16 mouse cellular contexts compared by ENCODE assay signal in the genomic region with DNA sequence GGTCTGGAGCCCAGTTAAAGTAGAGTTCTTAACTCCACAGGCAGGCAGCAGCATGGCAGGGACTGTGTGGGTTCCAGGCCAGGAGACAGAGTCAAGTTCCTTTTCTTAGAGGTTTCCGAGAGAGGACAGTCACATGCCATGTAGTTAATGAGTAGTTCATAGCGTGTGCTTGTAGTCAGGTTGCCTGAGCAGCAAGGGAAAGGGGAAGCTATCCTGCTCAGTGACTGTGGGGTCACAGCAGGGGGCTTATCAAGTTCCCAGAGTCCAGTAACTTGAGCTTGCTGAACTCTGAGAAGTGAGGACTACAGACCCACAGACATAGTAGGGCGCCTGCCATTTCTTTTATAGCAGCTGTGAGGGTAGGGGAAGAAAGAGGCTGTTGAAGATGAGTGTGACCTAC. TPM values are rescaled to one million over a fixed set of nuclear protein-coding genes. Genes with fewer than 3 reads are reported as not detected.
A peak's percentile ranks its signal among the peaks of the same experiment; 100 is the strongest.
DNase-seq lines count a peak whose midpoint lies in the region; ATAC-seq and TF ChIP-seq lines count a peak whose summit lies in the region.
"Had no signal": no experiment of that assay in that cellular context is flagged by ENCODE, and none has a peak within 500 bp of the region (broad histone marks: within the 10 kb centered on the region; RNA-seq: fewer than 3 reads in every experiment).

No protein-coding gene starts in this region.

- no peak for TF ChIP-seq POLR2A in limb, embryonic 14.5 days (IDR thresholded peaks at IDR 0.05; ENCODE audit: borderline replicate concordance, extremely low read depth, insufficient read depth, insufficient read length)

- H3K36me3 ChIP-seq in kidney, embryonic 16.5 days (ENCODE audit: insufficient read depth, low read length): no peaks in the 10 kb centered on the region
- H3K36me3 ChIP-seq in limb, embryonic 14.5 days (ENCODE audit: control insufficient read depth, insufficient read depth, low read length): no peaks in the 10 kb centered on the region
- H3K36me3 ChIP-seq: embryonic facial prominence, embryonic 15.5 days; liver, embryonic 15.5 days had no signal

- H3K9ac ChIP-seq in kidney, embryonic 16.5 days (replicated peaks; ENCODE audit: low read length): no peak overlapping the region
- no peak overlapping the region for H3K9ac ChIP-seq in limb, embryonic 14.5 days (ENCODE audit: low read depth, low read length, severe bottlenecking)
- H3K9ac ChIP-seq: embryonic facial prominence, embryonic 15.5 days; liver, embryonic 15.5 days had no signal

- DNase-seq in embryo, embryonic 11 days: peak; percentile 19
- DNase-seq in embryo, embryonic 10 days (ENCODE audit: low spot score): no peak
- DNase-seq in forelimb bud, embryonic 11.5 days (ENCODE audit: low read depth, low spot score): peak; percentile 39
- DNase-seq in limb, embryonic 14.5 days (ENCODE audit: low spot score): no peak
- no peak for DNase-seq in thymus, adult 18-20 months
- no peak for DNase-seq in urinary bladder, postnatal 14 days (ENCODE audit: low spot score)
- DNase-seq: cerebellum, adult 9-10 months; heart, adult 11 months; heart, postnatal 10 days; right cerebral cortex, adult 18-20 months had no signal

- H3K27me3 ChIP-seq in kidney, embryonic 16.5 days (ENCODE audit: insufficient read depth, low read length): no peaks in the 10 kb centered on the region
- no peaks in the 10 kb centered on the region for H3K27me3 ChIP-seq in limb, embryonic 14.5 days (ENCODE audit: control insufficient read depth, insufficient read depth, low read length)
- H3K27me3 ChIP-seq: embryonic facial prominence, embryonic 15.5 days; liver, embryonic 15.5 days had no signal

- no peaks in the 10 kb centered on the region for H3K9me3 ChIP-seq in kidney, embryonic 16.5 days (ENCODE audit: low read length)
- H3K9me3 ChIP-seq in limb, embryonic 14.5 days (ENCODE audit: control insufficient read depth, low read length): no peaks in the 10 kb centered on the region
- H3K9me3 ChIP-seq: embryonic facial prominence, embryonic 15.5 days; liver, embryonic 15.5 days had no signal

- peak; percentile 88 for ATAC-seq in kidney, embryonic 16.5 days (ENCODE audit: low FRiP score, low TSS enrichment)
- ATAC-seq in limb, embryonic 14.5 days (ENCODE audit: low FRiP score, low read depth): peak; percentile 45
- ATAC-seq in erythroblast, adult 5-6 weeks (replicated peaks; ENCODE audit: low FRiP score, poor library complexity, severe bottlenecking): no peak

- WGBS in kidney, embryonic 16.5 days: 20% methylated on average over 3 of the region's 3 CpGs
- WGBS in limb, embryonic 14.5 days: 37% methylated on average over 3 of the region's 3 CpGs

- H3K27ac ChIP-seq in kidney, embryonic 16.5 days (ENCODE audit: low read length): peak overlapping the region; percentile 68
- no peak overlapping the region for H3K27ac ChIP-seq in limb, embryonic 14.5 days (replicated peaks; ENCODE audit: low read depth, low read length)
- H3K27ac ChIP-seq: embryonic facial prominence, embryonic 15.5 days; liver, embryonic 15.5 days; macrophage had no signal

- H3K4me1 ChIP-seq in kidney, embryonic 16.5 days (ENCODE audit: insufficient read depth, low read length): peaks cover 18% of the 10 kb centered on the region; the same call in 1 of the 2 replicates
- H3K4me1 ChIP-seq in limb, embryonic 14.5 days (ENCODE audit: control insufficient read depth, insufficient read depth, low read length): peaks cover 11% of the 10 kb centered on the region
- H3K4me1 ChIP-seq: embryonic facial prominence, embryonic 15.5 days had no signal

- H3K4me2 ChIP-seq in kidney, embryonic 16.5 days (replicated peaks; ENCODE audit: low read depth, low read length): no peak overlapping the region
- no peak overlapping the region for H3K4me2 ChIP-seq in limb, embryonic 14.5 days (replicated peaks; ENCODE audit: low read depth, low read length, severe bottlenecking)
- H3K4me2 ChIP-seq: embryonic facial prominence, embryonic 15.5 days; liver, embryonic 15.5 days had no signal

- H3K4me3 ChIP-seq in kidney, embryonic 16.5 days (ENCODE audit: low read length): no peak overlapping the region
- H3K4me3 ChIP-seq in limb, embryonic 14.5 days (replicated peaks; ENCODE audit: low read length): no peak overlapping the region
- H3K4me3 ChIP-seq: embryonic facial prominence, embryonic 15.5 days; liver, embryonic 15.5 days had no signal

RNA-seq across cellular contexts. Expression of gene Slc28a1, which starts 6.5 kb away (rescaled TPM):
- 0.73 and 1.2 TPM in 2 replicates for polyA plus RNA-seq in kidney, embryonic 16.5 days (2015; fragmentation: Nextera tagmentation; extraction: Ambion mirVana)
- polyA plus RNA-seq in limb, embryonic 14.5 days (2012; rRNA removed): 0.26 and 0.40 TPM in 2 replicates
- polyA plus RNA-seq in limb, embryonic 14.5 days (2014; fragmentation: Nextera tagmentation; extraction: Ambion mirVana): 0.06 TPM in 1 of 2 replicates, not detected in the other
- total RNA-seq in erythroblast, adult 5-6 weeks (2015; ENCODE audit: low replicate concordance): 0.84 TPM in 1 of 2 replicates, not detected in the other
- 0.26 TPM in 1 of 2 replicates, not detected in the other for total RNA-seq in erythroblast, adult 5-6 weeks (2017; ENCODE audit: low replicate concordance)
- polyA plus RNA-seq: embryonic facial prominence, embryonic 15.5 days; macrophage; neural tube, embryonic 14.5 days had no signal

Comparison
In these comparisons a context has a peak if more than half of its experiments do, and no peak if none do; other contexts are left out.
1. DNase-seq: peak in embryo, embryonic 11 days (single experiment) and forelimb bud, embryonic 11.5 days (single experiment); none in embryo, embryonic 10 days (single experiment), limb, embryonic 14.5 days (single experiment), thymus, adult 18-20 months (0 of 2) and urinary bladder, postnatal 14 days (single experiment).